Mouse (Mus musculus): ENCODE results near the gene Cdpf1.

GRCm38 (mm10) chr15:85806886-85807285, 4.6 kb downstream of the Cdpf1 start:
- TF ChIP-seq CTCF (conservative IDR thresholded peaks at IDR 0.05 in 1 of 2, IDR thresholded peaks at IDR 0.05 in 1 of 2; ENCODE audit: low read depth in 2 of 2, low read length in 2 of 2): no peak
- no peak for TF ChIP-seq POLR2A (IDR thresholded peaks at IDR 0.05; ENCODE audit: low read depth, low read length)
- TF ChIP-seq NELFE (IDR thresholded peaks at IDR 0.05; ENCODE audit: low read depth, low read length): no peak
- no peak for TF ChIP-seq SMC3 (IDR thresholded peaks at IDR 0.05; ENCODE audit: low read depth, low read length)
- no peak for TF ChIP-seq EP300 (IDR thresholded peaks at IDR 0.05; ENCODE audit: low read length)
- TF ChIP-seq ETS1 (conservative IDR thresholded peaks at IDR 0.05; ENCODE audit: low read depth, low read length): no peak
- no peak for TF ChIP-seq USF1 (IDR thresholded peaks at IDR 0.05; ENCODE audit: low read depth, low read length)
- TF ChIP-seq ZKSCAN1 (IDR thresholded peaks at IDR 0.05; ENCODE audit: borderline replicate concordance, low read depth, low read length): no peak

All from CH12.LX (cell line).